Mouse (Mus musculus): ENCODE measurements around the gene Rnd2. TPM values are rescaled to one million over a fixed set of nuclear protein-coding genes. Genes with fewer than 3 reads are reported as not detected.

Gene Rnd2
- polyA plus RNA-seq, 1 experiment from 2014 or later: 3.9 TPM

DNA sequence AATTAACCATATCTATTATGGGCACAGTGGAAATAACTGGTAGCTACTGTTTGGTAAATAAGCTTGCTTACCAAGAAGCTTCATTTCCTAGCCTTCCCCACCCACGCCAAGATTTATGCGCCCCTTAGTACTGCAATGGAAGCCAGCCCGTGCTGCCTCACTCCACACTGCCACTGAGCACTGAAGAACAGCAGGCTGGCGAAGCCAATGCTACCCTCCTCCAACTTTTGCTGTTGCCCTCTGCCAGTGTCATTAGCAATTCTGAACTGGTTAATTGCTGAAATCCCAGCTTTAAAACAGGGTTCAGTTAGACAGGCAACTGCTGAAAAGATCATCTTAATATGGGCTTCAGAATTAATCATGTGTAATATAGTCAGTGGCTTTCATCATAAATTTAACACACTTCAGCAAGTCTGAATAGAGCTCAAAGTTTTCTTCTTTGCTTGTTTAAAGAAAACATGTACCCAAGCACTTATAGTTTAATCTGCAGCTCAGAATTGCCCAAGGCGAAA lies 41.5 kb downstream of the Rnd2 start:
- no peaks in the 10 kb centered on the region for H3K27me3 ChIP-seq (replicated peaks)
- no peak for ATAC-seq
- H3K9me3 ChIP-seq (replicated peaks): no peaks in the 10 kb centered on the region
- no peak overlapping the region for H3K4me3 ChIP-seq
- H3K27ac ChIP-seq: no peak overlapping the region
- WGBS (ENCODE audit: insufficient replicate concordance): 89% methylated on average over 5 of the region's 5 CpGs
- H3K9ac ChIP-seq: no peak overlapping the region
- H3K4me2 ChIP-seq: no peak overlapping the region
- H3K36me3 ChIP-seq: peaks cover 96% of the 10 kb centered on the region
- H3K4me1 ChIP-seq: peaks cover 7% of the 10 kb centered on the region; the same call in 1 of the 2 replicates

- Histone ChIP-seq H3K27ac (no peak overlapping the region), H3K27me3 (replicated peaks) (no peaks in the 10 kb centered on the region), H3K9me3 (replicated peaks) (no peaks in the 10 kb centered on the region), H3K4me2 (no peak overlapping the region), H3K36me3 (peaks cover 96% of the 10 kb centered on the region), H3K4me1 (peaks cover 7% of the 10 kb centered on the region; the same call in 1 of the 2 replicates), H3K4me3 (no peak overlapping the region), H3K9ac (no peak overlapping the region)
- no peak for ATAC-seq
- WGBS (ENCODE audit: insufficient replicate concordance): 82% methylated on average over 7 of the region's 7 CpGs
These were observed 42.3 kb downstream of the Rnd2 start for GRCm38 (mm10) chr11:101507090-101507489.

- no peaks in the 10 kb centered on the region; the same call in 1 of the 2 replicates for H3K9me3 ChIP-seq (replicated peaks)
- 80% methylated on average over 5 of the region's 5 CpGs for WGBS (ENCODE audit: insufficient replicate concordance)
- no peaks in the 10 kb centered on the region for H3K27me3 ChIP-seq (replicated peaks)
- H3K9ac ChIP-seq: no peak overlapping the region
- no peaks in the 10 kb centered on the region for H3K4me1 ChIP-seq
- H3K4me2 ChIP-seq: no peak overlapping the region
- no peak for ATAC-seq
- H3K36me3 ChIP-seq: peaks cover 92% of the 10 kb centered on the region
- no peak overlapping the region for H3K4me3 ChIP-seq
- H3K27ac ChIP-seq: no peak overlapping the region
These were observed 54.1 kb downstream of the Rnd2 start for GRCm38 (mm10) chr11:101518937-101519336.

DNA sequence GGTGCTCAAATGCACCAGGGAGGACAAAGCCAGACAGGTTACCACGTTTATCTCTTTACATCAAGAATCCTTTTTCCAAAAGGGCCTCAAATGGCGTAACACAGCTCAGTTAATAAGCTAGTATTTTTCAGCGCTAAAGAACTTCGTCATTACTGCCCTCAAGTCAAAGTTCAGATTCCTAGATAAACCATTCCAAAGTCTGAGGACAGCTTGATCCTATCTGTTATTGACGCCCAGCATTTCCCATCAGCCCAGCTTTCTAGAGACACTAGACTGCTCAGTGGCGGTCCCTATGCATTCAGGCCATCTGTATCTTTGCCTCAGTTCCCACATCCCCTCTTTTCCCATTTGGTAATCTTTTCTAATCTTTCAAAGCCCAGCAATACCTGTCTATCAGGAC lies 54.6 kb downstream of the Rnd2 start:
- H3K27me3 ChIP-seq (replicated peaks): no peaks in the 10 kb centered on the region
- H3K4me1 ChIP-seq: no peaks in the 10 kb centered on the region
- no peak for ATAC-seq
- no peak overlapping the region for H3K4me3 ChIP-seq
- H3K4me2 ChIP-seq: no peak overlapping the region
- H3K9me3 ChIP-seq (replicated peaks): no peaks in the 10 kb centered on the region
- H3K27ac ChIP-seq: no peak overlapping the region
- WGBS (ENCODE audit: insufficient replicate concordance): 88% methylated on average over 6 of the region's 6 CpGs
- H3K9ac ChIP-seq: no peak overlapping the region
- peaks cover 92% of the 10 kb centered on the region for H3K36me3 ChIP-seq

Small RNA genes lying within 50 kb of the gene (microRNA-seq; reads per million reads assigned to microRNA genes)
- not detected for gene Mir6929

Other genes starting within 250 kb of the Rnd2 start
- 9.8 and 10.3 TPM in 2 replicates for gene Ezh1, start 238.5 kb upstream of the Rnd2 start, polyA plus RNA-seq (2016; fragmentation: Nextera tagmentation; extraction: Ambion mirVana)
- 32.6 and 33.5 TPM in 2 replicates for gene Ramp2, start 219.0 kb upstream of the Rnd2 start, polyA plus RNA-seq (2016; fragmentation: Nextera tagmentation; extraction: Ambion mirVana)
- gene Vps25, start 211.3 kb upstream of the Rnd2 start, polyA plus RNA-seq (2016; fragmentation: Nextera tagmentation; extraction: Ambion mirVana): 106 TPM in 2 replicates
- gene Wnk4, start 204.4 kb upstream of the Rnd2 start, polyA plus RNA-seq (2016; fragmentation: Nextera tagmentation; extraction: Ambion mirVana): 11.3 and 12.3 TPM in 2 replicates
- gene Cntd1, start 186.0 kb upstream of the Rnd2 start, polyA plus RNA-seq (2016; fragmentation: Nextera tagmentation; extraction: Ambion mirVana): 0.74 and 1.3 TPM in 2 replicates
- 144 and 150 TPM in 2 replicates for gene Coa3, start 185.9 kb upstream of the Rnd2 start, polyA plus RNA-seq (2016; fragmentation: Nextera tagmentation; extraction: Ambion mirVana)
- 115 and 119 TPM in 2 replicates for gene Becn1, start 162.7 kb upstream of the Rnd2 start, polyA plus RNA-seq (2016; fragmentation: Nextera tagmentation; extraction: Ambion mirVana)
- gene Psme3, start 148.8 kb upstream of the Rnd2 start, polyA plus RNA-seq (2016; fragmentation: Nextera tagmentation; extraction: Ambion mirVana): 263 and 273 TPM in 2 replicates
- gene Aoc2, start 139.9 kb upstream of the Rnd2 start, polyA plus RNA-seq (2016; fragmentation: Nextera tagmentation; extraction: Ambion mirVana): 2.2 TPM in 2 replicates
- gene Aoc3, start 134.4 kb upstream of the Rnd2 start, polyA plus RNA-seq (2016; fragmentation: Nextera tagmentation; extraction: Ambion mirVana): 0.05 and 0.06 TPM in 2 replicates
- gene G6pc, start 97.4 kb upstream of the Rnd2 start, polyA plus RNA-seq (2016; fragmentation: Nextera tagmentation; extraction: Ambion mirVana): not detected in 2 replicates
- gene Aarsd1, start 47.4 kb upstream of the Rnd2 start, polyA plus RNA-seq (2016; fragmentation: Nextera tagmentation; extraction: Ambion mirVana): 67.0 and 72.7 TPM in 2 replicates
- 3.6 and 4.2 TPM in 2 replicates for gene Gm27029, start 40.2 kb upstream of the Rnd2 start, polyA plus RNA-seq (2016; fragmentation: Nextera tagmentation; extraction: Ambion mirVana)
- 9.8 TPM in 2 replicates for gene Rundc1, start 39.9 kb upstream of the Rnd2 start, polyA plus RNA-seq (2016; fragmentation: Nextera tagmentation; extraction: Ambion mirVana)
- 1.3 and 2.1 TPM in 2 replicates for gene Ptges3l, start 39.7 kb upstream of the Rnd2 start, polyA plus RNA-seq (2016; fragmentation: Nextera tagmentation; extraction: Ambion mirVana)
- gene Rpl27, start 22.7 kb upstream of the Rnd2 start, polyA plus RNA-seq (2016; fragmentation: Nextera tagmentation; extraction: Ambion mirVana): 378 and 390 TPM in 2 replicates
- gene Ifi35, start 16.6 kb upstream of the Rnd2 start, polyA plus RNA-seq (2016; fragmentation: Nextera tagmentation; extraction: Ambion mirVana): 35.8 and 37.1 TPM in 2 replicates
- 11.8 and 12.2 TPM in 2 replicates for gene Vat1, start 1.2 kb downstream of the Rnd2 start, polyA plus RNA-seq (2016; fragmentation: Nextera tagmentation; extraction: Ambion mirVana)
- gene Brca1, start 87.0 kb downstream of the Rnd2 start, polyA plus RNA-seq (2016; fragmentation: Nextera tagmentation; extraction: Ambion mirVana): 17.2 and 17.4 TPM in 2 replicates
- 45.1 and 47.9 TPM in 2 replicates for gene Nbr1, start 87.2 kb downstream of the Rnd2 start, polyA plus RNA-seq (2016; fragmentation: Nextera tagmentation; extraction: Ambion mirVana)
- gene Tmem106a, start 117.2 kb downstream of the Rnd2 start, polyA plus RNA-seq (2016; fragmentation: Nextera tagmentation; extraction: Ambion mirVana): 5.0 and 5.3 TPM in 2 replicates
- gene Gm11634, start 134.3 kb downstream of the Rnd2 start, polyA plus RNA-seq (2016; fragmentation: Nextera tagmentation; extraction: Ambion mirVana): not detected in 2 replicates
- 11.8 and 12.4 TPM in 2 replicates for gene Rdm1, start 162.2 kb downstream of the Rnd2 start, polyA plus RNA-seq (2016; fragmentation: Nextera tagmentation; extraction: Ambion mirVana)
- 1.0 and 1.3 TPM in 2 replicates for gene Arl4d, start 200.5 kb downstream of the Rnd2 start, polyA plus RNA-seq (2016; fragmentation: Nextera tagmentation; extraction: Ambion mirVana)

Data from liver, embryonic 12.5 days (tissue).